Mouse (Mus musculus) v-Abl transformed pro-B cells (cell line): ENCODE results near the gene Zfp740.

Source experiments
- in situ Hi-C, 2 experiments: fragments of 400-800 bp; cut with MboI; formaldehyde crosslinking; loops; one replicate each; pipeline ENCODE4 v1.15.1; 2025; ENCODE audit not compliant: unreplicated experiment in 2 of 2

Zfp740 gene

GRCm38 (mm10) chr15:102245891-102246741 lies 43.1 kb downstream of the Zfp740 start:
- in situ Hi-C loops, result loop anchor here in 1 of 2 experiments (5.0 kb wide), 1 partner anchor 36 kb away; no protein-coding TSS in a partner anchor

GRCm38 (mm10) chr15:102246866-102247251 lies 43.8 kb downstream of the Zfp740 start:
- in situ Hi-C loops, result loop anchor here in 1 of 2 experiments (5.0 kb wide), 1 partner anchor 35 kb away; no protein-coding TSS in a partner anchor

GRCm38 (mm10) chr15:102247252-102248130 lies 44.4 kb downstream of the Zfp740 start:
- in situ Hi-C loops, result loop anchor here in 1 of 2 experiments (5.0 kb wide), 1 partner anchor 35 kb away; no protein-coding TSS in a partner anchor

- in situ Hi-C loops, result loop anchor here in 1 of 2 experiments (5.0 kb wide), 1 partner anchor 34 kb away; no protein-coding TSS in a partner anchor
Observed at GRCm38 (mm10) chr15:102248131-102248811, 45.2 kb downstream of the Zfp740 start.

- in situ Hi-C loops, result loop anchor here in 1 of 2 experiments (5.0 kb wide), 1 partner anchor 33 kb away; no protein-coding TSS in a partner anchor
Observed at GRCm38 (mm10) chr15:102248812-102249191, 45.8 kb downstream of the Zfp740 start.

- in situ Hi-C loops, result loop anchor here in 1 of 2 experiments (5.0 kb wide), 1 partner anchor 33 kb away; no protein-coding TSS in a partner anchor
Observed at GRCm38 (mm10) chr15:102249251-102249691, 46.2 kb downstream of the Zfp740 start.

- in situ Hi-C loops, result loop anchor here in 1 of 2 experiments (5.0 kb wide), 1 partner anchor 32 kb away; no protein-coding TSS in a partner anchor
Observed at GRCm38 (mm10) chr15:102249967-102250366, 46.9 kb downstream of the Zfp740 start.

GRCm38 (mm10) chr15:102250521-102250920 lies 47.5 kb downstream of the Zfp740 start:
- in situ Hi-C loops, result no loop called here

- in situ Hi-C loops, result no loop called here
Observed at GRCm38 (mm10) chr15:102255547-102256255, 52.7 kb downstream of the Zfp740 start.

GRCm38 (mm10) chr15:102256431-102257201 lies 53.6 kb downstream of the Zfp740 start:
- in situ Hi-C loops, result no loop called here

- in situ Hi-C loops, result no loop called here
Observed at GRCm38 (mm10) chr15:102257202-102258075, 54.4 kb downstream of the Zfp740 start, which contains the start of gene Rarg. Rarg (minus strand) TSS chr15:102257517.

GRCm38 (mm10) chr15:102258076-102258470 lies 55.0 kb downstream of the Zfp740 start:
- in situ Hi-C loops, result no loop called here

- in situ Hi-C loops, result no loop called here
Observed at GRCm38 (mm10) chr15:102258581-102259253, 55.7 kb downstream of the Zfp740 start.

- in situ Hi-C loops, result no loop called here
Observed at GRCm38 (mm10) chr15:102262582-102262981, 59.5 kb downstream of the Zfp740 start.

- in situ Hi-C loops, result no loop called here
Observed at GRCm38 (mm10) chr15:102263037-102263436, 60.0 kb downstream of the Zfp740 start.
